Mouse (Mus musculus) kidney, adult 10 weeks (tissue): Measurements from ENCODE around the gene Pabpn1. TPM values are rescaled to one million over a fixed set of nuclear protein-coding genes. Genes with fewer than 3 reads are reported as not detected.

Experiments used
- polyA plus RNA-seq: library from polyadenylated mRNA; stranded (reverse); fragments of 350-450 nt; fragmentation: Illumina TruSeq; extraction: RNeasy Lipid Tissue Mini Kit (QIAGEN cat#74804); gene quantifications from one replicate; pipeline ENCODE4 v1.2.3, GENCODE M21; 2014; ENCODE audit warnings: low read depth, low replicate concordance

Gene Pabpn1
- polyA plus RNA-seq: 28.3 TPM

DNA sequence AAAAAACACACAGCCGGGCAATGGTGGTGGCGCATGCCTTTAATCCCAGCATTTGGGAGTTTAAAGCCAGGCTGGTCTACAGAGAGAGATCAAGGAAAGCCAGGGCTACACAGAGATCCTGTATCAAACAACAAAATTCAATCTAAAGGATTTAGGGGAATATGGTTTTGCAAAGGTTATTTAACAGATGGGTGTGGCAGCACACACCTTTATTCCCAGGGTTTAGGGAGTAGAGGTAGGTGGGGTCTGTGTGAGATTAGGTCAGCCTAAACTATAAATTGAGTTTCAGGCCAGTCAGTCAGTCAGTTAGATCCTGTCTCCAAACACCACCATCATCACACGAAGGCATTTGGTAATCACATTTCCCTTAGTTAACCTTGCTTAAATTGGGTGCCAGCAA, at the start of gene Pabpn1:
Pabpn1 (plus strand) TSS at position 301 of the 400 bp plus-strand sequence.

DNA sequence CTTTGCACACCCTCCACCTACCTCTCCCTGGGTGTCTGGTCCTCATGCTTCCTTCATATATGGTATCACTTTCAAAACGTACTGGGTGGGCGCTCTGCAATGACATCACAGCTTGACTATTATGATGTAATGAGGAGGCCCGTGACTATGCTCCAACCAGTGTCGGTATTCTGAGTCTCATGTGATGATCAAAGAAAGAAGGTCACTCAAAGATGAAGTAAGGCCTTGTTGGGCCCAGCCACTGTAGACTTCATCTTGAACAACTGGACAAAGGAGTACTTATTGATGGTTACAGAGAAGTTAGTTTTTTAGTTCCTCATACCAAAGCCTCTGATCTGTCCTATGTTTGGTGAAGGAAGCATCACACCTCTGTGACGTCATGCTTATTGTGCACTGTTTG, 21.4 kb upstream of the Pabpn1 start, which contains the start of gene Homez:
Homez (minus strand) TSS at position 101 of the 400 bp plus-strand sequence.

GRCm38 (mm10) chr14:54877048-54877715, 15.1 kb upstream of the Pabpn1 start, which contains the start of gene Ppp1r3e:
TSS of gene Ppp1r3e (minus strand) at chr14:54877550.

GRCm38 (mm10) chr14:54883154-54884021, 8.9 kb upstream of the Pabpn1 start, which contains the start of the genes Bcl2l2 and Gm20521:
TSS of gene Bcl2l2 (plus strand) at chr14:54883377.
TSS of gene Gm20521 (plus strand) at chr14:54883441.

DNA sequence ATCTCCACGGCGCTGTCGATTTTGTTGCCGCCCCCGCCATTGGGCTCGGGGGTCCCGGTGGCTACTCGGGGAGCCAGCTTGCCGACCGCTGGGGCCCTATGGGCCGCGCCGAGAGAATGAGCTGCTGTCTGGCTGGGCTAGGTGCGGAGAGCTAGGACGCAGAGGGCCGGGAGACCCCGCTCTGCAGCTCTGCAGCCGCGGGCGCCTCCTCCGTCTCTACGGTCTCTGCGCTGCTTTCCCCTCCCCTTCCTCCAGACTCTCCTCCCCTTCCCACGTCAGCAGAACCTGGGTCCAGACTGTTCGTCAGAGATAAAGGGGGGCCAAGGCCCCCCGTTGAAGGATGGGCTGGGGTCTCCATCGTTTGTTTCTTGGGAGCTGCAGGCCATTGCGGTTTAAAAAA, 20.6 kb downstream of the Pabpn1 start, which contains the start of gene Slc22a17:
Slc22a17 (minus strand) TSS at position 247 of the 400 bp plus-strand sequence.

GRCm38 (mm10) chr14:54925349-54926342, 33.3 kb downstream of the Pabpn1 start, which contains the start of gene Efs:
TSS of gene Efs (minus strand) at chr14:54926126.

DNA sequence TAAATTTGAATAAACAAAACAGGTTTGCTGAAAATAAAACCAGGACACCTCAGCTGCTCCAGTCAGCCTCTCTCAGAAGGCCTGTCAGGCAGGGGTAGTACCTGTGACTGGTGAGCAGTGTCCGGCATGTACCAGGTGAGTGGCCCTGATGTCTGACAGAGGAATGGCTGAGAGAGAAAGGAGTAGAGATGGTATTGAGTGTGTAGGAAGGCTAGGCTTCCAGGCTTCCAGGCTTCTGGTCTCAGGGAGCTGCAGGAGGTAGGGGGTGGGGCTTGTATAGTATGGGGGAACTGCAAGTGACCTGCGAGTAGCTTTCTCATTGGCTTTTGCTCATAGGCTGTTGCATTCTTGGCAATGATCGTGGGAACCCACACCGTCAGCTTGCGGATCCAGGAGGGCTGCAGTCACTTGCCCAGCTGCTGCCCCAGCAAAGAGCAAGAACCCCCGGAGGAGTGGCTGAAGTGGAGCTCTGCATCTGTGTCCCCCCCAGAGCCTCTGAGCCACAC, 40.4 kb downstream of the Pabpn1 start, which contains the start of gene Il25:
Il25 (plus strand) TSS at position 51 of the 506 bp plus-strand sequence.

DNA sequence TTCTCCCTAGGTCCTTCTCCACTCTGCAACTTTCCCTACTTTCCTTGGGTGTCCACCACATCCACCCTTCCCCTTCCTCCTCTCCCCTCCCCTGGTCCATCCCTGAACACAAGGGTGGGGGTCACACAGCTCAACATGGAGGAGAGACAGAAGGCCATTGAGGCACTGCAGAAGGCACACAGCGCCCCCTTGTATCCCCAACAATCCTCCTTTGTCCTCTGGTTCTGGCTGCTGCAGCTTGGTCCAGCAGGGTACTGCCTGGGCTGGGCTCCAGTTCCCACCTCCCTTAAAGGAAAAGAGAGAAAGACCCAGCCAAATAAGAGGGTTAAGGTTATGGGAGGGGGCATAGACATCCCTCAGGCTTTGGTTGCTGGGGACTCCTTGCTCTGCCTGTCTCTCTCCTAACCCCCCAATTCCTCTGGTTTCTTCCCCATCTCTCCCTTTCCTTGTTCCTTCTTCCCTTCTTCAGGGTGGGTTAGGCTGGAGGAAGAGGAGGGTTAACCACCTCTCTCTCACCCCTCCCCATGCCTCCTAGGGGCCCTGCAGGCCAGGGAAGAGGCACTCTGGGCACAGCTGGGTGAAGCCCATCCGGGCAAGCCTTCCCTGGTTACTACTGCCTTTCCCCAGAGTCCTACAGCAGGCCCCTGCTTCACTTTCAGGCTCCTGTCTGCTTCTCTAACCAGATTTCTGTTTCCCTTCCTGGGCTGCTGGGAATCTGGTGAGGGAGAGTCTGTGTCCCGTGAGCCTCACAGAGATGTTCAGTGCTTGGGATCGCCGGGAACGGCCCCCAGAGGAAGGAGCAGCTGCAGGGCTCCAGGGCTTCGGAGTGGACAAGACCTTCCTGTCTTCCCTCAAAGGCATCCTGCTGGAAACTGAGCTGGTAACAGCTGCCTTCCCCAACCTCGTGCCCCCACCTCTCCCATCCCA, 43.9 kb downstream of the Pabpn1 start, which contains the start of gene Cmtm5:
Cmtm5 (plus strand) TSS at position 358 of the 927 bp plus-strand sequence.

Other genes starting within 250 kb of the Pabpn1 start
- 18.0 TPM for gene 1700123O20Rik, start 206.3 kb upstream of the Pabpn1 start, polyA plus RNA-seq
- gene Acin1, start 205.6 kb upstream of the Pabpn1 start, polyA plus RNA-seq: 110 TPM
- not detected for gene Gm29776, start 193.7 kb upstream of the Pabpn1 start, polyA plus RNA-seq
- not detected for gene Cebpe, start 180.3 kb upstream of the Pabpn1 start, polyA plus RNA-seq
- 51.3 TPM for gene Slc7a8, start 110.6 kb upstream of the Pabpn1 start, polyA plus RNA-seq
- 2.4 TPM for gene Rnf212b, start 78.4 kb upstream of the Pabpn1 start, polyA plus RNA-seq
- gene Homez, start 21.5 kb upstream of the Pabpn1 start, polyA plus RNA-seq: 14.8 TPM
- gene Ppp1r3e, start 14.9 kb upstream of the Pabpn1 start, polyA plus RNA-seq: 11.4 TPM
- gene Bcl2l2, start 9.1 kb upstream of the Pabpn1 start, polyA plus RNA-seq: 15.8 TPM
- not detected for gene Gm20521, start 9.1 kb upstream of the Pabpn1 start, polyA plus RNA-seq
- gene Slc22a17, start 20.6 kb downstream of the Pabpn1 start, polyA plus RNA-seq: 0.40 TPM
- not detected for gene Efs, start 33.6 kb downstream of the Pabpn1 start, polyA plus RNA-seq
- gene Il25, start 40.2 kb downstream of the Pabpn1 start, polyA plus RNA-seq: not detected
- not detected for gene Cmtm5, start 43.8 kb downstream of the Pabpn1 start, polyA plus RNA-seq
- gene Myh6, start 74.4 kb downstream of the Pabpn1 start, polyA plus RNA-seq: not detected
- not detected for gene Gm17428, start 84.4 kb downstream of the Pabpn1 start, polyA plus RNA-seq
- not detected for gene Myh7, start 102.1 kb downstream of the Pabpn1 start, polyA plus RNA-seq
- gene Ngdn, start 123.0 kb downstream of the Pabpn1 start, polyA plus RNA-seq: 2.6 TPM
- 0.36 TPM for gene Zfhx2, start 199.8 kb downstream of the Pabpn1 start, polyA plus RNA-seq
- gene Thtpa, start 202.3 kb downstream of the Pabpn1 start, polyA plus RNA-seq: 9.5 TPM
- 3.4 TPM for gene Ap1g2, start 214.1 kb downstream of the Pabpn1 start, polyA plus RNA-seq
- not detected for gene Jph4, start 224.4 kb downstream of the Pabpn1 start, polyA plus RNA-seq